Mouse (Mus musculus) hindbrain, embryonic 13.5 days (tissue): ENCODE data around the gene Ube3c. TPM values are rescaled to one million over a fixed set of nuclear protein-coding genes. Genes with fewer than 3 reads are reported as not detected.
"Not testable (repeated sequence)": the region's sequence is repeated elsewhere in the genome, so short reads cannot be mapped to it uniquely, and the experiment has no call there.

Experiments
- ATAC-seq: fragments of 200-750 bp; cut with Nextera tagmentation; 2 replicates; pipeline ENCODE4 v1.8.0; 2017; ENCODE audit warnings: moderate TSS enrichment; ENCODE audit not compliant: low FRiP score
- H3K27ac ChIP-seq: fragments of 300-500 bp; sonication (generic); 2 replicates; pipeline ENCODE4 v1.5.1; 2015; ENCODE audit warnings: inconsistent platforms, mild to moderate bottlenecking, moderate library complexity
- H3K27me3 ChIP-seq: fragments of 300-500 bp; sonication (generic); 2 replicates; pipeline ENCODE4 v1.6.1; 2015; ENCODE audit warnings: mild to moderate bottlenecking, inconsistent platforms
- H3K36me3 ChIP-seq: fragments of 300-500 bp; sonication (generic); 2 replicates; pipeline ENCODE4 v1.6.1; 2015; ENCODE audit warnings: mild to moderate bottlenecking, inconsistent platforms
- H3K4me1 ChIP-seq: fragments of 300-500 bp; sonication (generic); replicated peaks from 2 replicates; pipeline ENCODE4 v1.6.1; 2015; ENCODE audit warnings: inconsistent platforms
- H3K4me2 ChIP-seq: fragments of 300-500 bp; sonication (generic); 2 replicates; pipeline ENCODE4 v1.6.1; 2015; ENCODE audit warnings: inconsistent platforms, mild to moderate bottlenecking, moderate library complexity
- H3K4me3 ChIP-seq: fragments of 300-500 bp; sonication (generic); 2 replicates; pipeline ENCODE4 v1.5.1; 2015; ENCODE audit warnings: mild to moderate bottlenecking, inconsistent platforms
- H3K9ac ChIP-seq: fragments of 300-500 bp; sonication (generic); 2 replicates; pipeline ENCODE4 v1.6.1; 2015; ENCODE audit warnings: mild to moderate bottlenecking, inconsistent platforms
- H3K9me3 ChIP-seq: fragments of 300-500 bp; sonication (generic); 2 replicates; pipeline ENCODE4 v1.6.1; 2016; ENCODE audit warnings: inconsistent platforms
- WGBS: fragments of 180-500 bp; shearing (Covaris S2); methylation state at CpG from one replicate; pipeline ENCODE4 v1.1.7; 2015; 5-methylcytosine and 5-hydroxymethylcytosine counted together
- polyA plus RNA-seq: library from polyadenylated mRNA; unstranded; fragments of >200 nt; fragmentation: Nextera tagmentation; extraction: Ambion mirVana; gene quantifications from 2 replicates; pipeline ENCODE4 v1.2.1, GENCODE M21; 2015

The Ube3c gene
- 24.9 and 27.8 TPM in 2 replicates for polyA plus RNA-seq

GRCm38 (mm10) chr5:29568848-29569377 is at the start of gene Ube3c:
TSS of gene Ube3c (plus strand) at chr5:29569242.
- ATAC-seq = peak; percentile 97
- peak within 1 kb of the TSS; percentile 90 for H3K9ac ChIP-seq
- H3K4me3 ChIP-seq = peak within 1 kb of the TSS; percentile 90
- H3K27me3 ChIP-seq = 0 out of 2 replicates have a peak, but pooled peaks cover 3% of the 10 kb centered on the region
- H3K4me1 ChIP-seq = peaks cover 21% of the 10 kb centered on the region
- H3K4me2 ChIP-seq = peak within 1 kb of the TSS; percentile 96
- no peaks in the 10 kb centered on the region for H3K9me3 ChIP-seq
- no peaks in the 10 kb centered on the region for H3K36me3 ChIP-seq
- peak within 1 kb of the TSS; percentile 94 for H3K27ac ChIP-seq
- under 1% methylated on average over 65 of the region's 72 CpGs for WGBS

- no peak for ATAC-seq
These were observed 8.9 kb upstream of the Ube3c start for GRCm38 (mm10) chr5:29560111-29560510.

GRCm38 (mm10) chr5:29560667-29561066 is 8.4 kb upstream of the Ube3c start:
- no peak for ATAC-seq
- WGBS = 92% methylated on average over 2 of the region's 2 CpGs

More at GRCm38 (mm10) chr5:29560111-29560510, 8.9 kb upstream of the Ube3c start:
- no peaks in the 10 kb centered on the region for H3K9me3 ChIP-seq
- H3K4me3 ChIP-seq = no peak overlapping the region
- H3K36me3 ChIP-seq = no peaks in the 10 kb centered on the region
- no peak overlapping the region for H3K9ac ChIP-seq
- 88% methylated on average over 5 of the region's 5 CpGs for WGBS
- H3K27ac ChIP-seq = no peak overlapping the region
- no peaks in the 10 kb centered on the region for H3K4me1 ChIP-seq
- H3K4me2 ChIP-seq = no peak overlapping the region
- no peaks in the 10 kb centered on the region for H3K27me3 ChIP-seq

GRCm38 (mm10) chr5:29569378-29570280 is 587 bp downstream of the Ube3c start:
- Histone ChIP-seq H3K4me1 (peaks cover 21% of the 10 kb centered on the region), H3K9me3 (no peaks in the 10 kb centered on the region), H3K36me3 (no peaks in the 10 kb centered on the region), H3K4me2 (peak overlapping the region; percentile 96), H3K27me3 (0 out of 2 replicates have a peak, but pooled peaks cover 3% of the 10 kb centered on the region), H3K4me3 (peak overlapping the region; percentile 90), H3K9ac (peak overlapping the region; percentile 90), H3K27ac (peak overlapping the region; percentile 94)
- ATAC-seq = peak; percentile 77
- 3% methylated on average over 59 of the region's 67 CpGs for WGBS

More at GRCm38 (mm10) chr5:29560667-29561066, 8.4 kb upstream of the Ube3c start:
- H3K27ac ChIP-seq = no peak overlapping the region
- no peak overlapping the region for H3K9ac ChIP-seq
- H3K36me3 ChIP-seq = no peaks in the 10 kb centered on the region
- H3K4me3 ChIP-seq = no peak overlapping the region
- H3K4me2 ChIP-seq = no peak overlapping the region
- H3K27me3 ChIP-seq = no peaks in the 10 kb centered on the region
- no peaks in the 10 kb centered on the region for H3K4me1 ChIP-seq
- no peaks in the 10 kb centered on the region for H3K9me3 ChIP-seq

- ATAC-seq, H3K4me2 ChIP-seq, H3K9me3 ChIP-seq, H3K4me3 ChIP-seq, H3K27ac ChIP-seq, H3K36me3 ChIP-seq, H3K27me3 ChIP-seq, H3K9ac ChIP-seq: not testable (repeated sequence)
- 83% methylated on average over 11 of the region's 11 CpGs for WGBS
- peaks cover 25% of the 10 kb centered on the region for H3K4me1 ChIP-seq
These were observed 5.2 kb downstream of the Ube3c start for GRCm38 (mm10) chr5:29574286-29574685.

GRCm38 (mm10) chr5:29575085-29575484 is 6.0 kb downstream of the Ube3c start:
- WGBS = 67% methylated on average over 2 of the region's 2 CpGs
- Histone ChIP-seq H3K9ac (no peak overlapping the region), H3K27me3 (no peaks in the 10 kb centered on the region), H3K4me2 (no peak overlapping the region), H3K27ac (no peak overlapping the region), H3K36me3 (no peaks in the 10 kb centered on the region), H3K9me3 (no peaks in the 10 kb centered on the region), H3K4me1 (peaks cover 22% of the 10 kb centered on the region), H3K4me3 (no peak overlapping the region)
- no peak for ATAC-seq

GRCm38 (mm10) chr5:29577795-29578631 is 9.0 kb downstream of the Ube3c start:
- 97% methylated on average over 4 of the region's 4 CpGs for WGBS
- Histone ChIP-seq H3K36me3 (no peaks in the 10 kb centered on the region; the same call in 1 of the 2 replicates), H3K4me2 (no peak overlapping the region), H3K9ac (no peak overlapping the region), H3K27ac (no peak overlapping the region), H3K4me3 (no peak overlapping the region), H3K27me3 (no peaks in the 10 kb centered on the region), H3K9me3 (no peaks in the 10 kb centered on the region), H3K4me1 (0 out of 2 replicates have a peak, but pooled peaks cover 5% of the 10 kb centered on the region)
- no peak for ATAC-seq

- H3K36me3 ChIP-seq = peaks cover 6% of the 10 kb centered on the region
- H3K27me3 ChIP-seq = no peaks in the 10 kb centered on the region
- peak overlapping the region; percentile 44 for H3K27ac ChIP-seq
- no peaks in the 10 kb centered on the region for H3K9me3 ChIP-seq
- H3K4me1 ChIP-seq = peaks cover 9% of the 10 kb centered on the region
- H3K4me3 ChIP-seq = no peak overlapping the region
- WGBS = 94% methylated on average over 2 of the region's 2 CpGs
- ATAC-seq = no peak
- H3K9ac ChIP-seq = no peak overlapping the region
- H3K4me2 ChIP-seq = no peak overlapping the region
These were observed 15.0 kb downstream of the Ube3c start for GRCm38 (mm10) chr5:29583880-29584595.

- H3K4me2 ChIP-seq, H3K9ac ChIP-seq, H3K9me3 ChIP-seq, H3K4me3 ChIP-seq, H3K4me1 ChIP-seq, H3K27ac ChIP-seq, H3K27me3 ChIP-seq, ATAC-seq: not testable (repeated sequence)
- peaks cover 76% of the 10 kb centered on the region for H3K36me3 ChIP-seq
- 97% methylated on average over 7 of the region's 7 CpGs for WGBS
These were observed 23.1 kb downstream of the Ube3c start for GRCm38 (mm10) chr5:29592161-29592560.

- no peaks in the 10 kb centered on the region for H3K9me3 ChIP-seq
- no peak overlapping the region for H3K4me2 ChIP-seq
- no peak overlapping the region for H3K4me3 ChIP-seq
- H3K27ac ChIP-seq = no peak overlapping the region
- WGBS = 53% methylated on average over 2 of the region's 2 CpGs
- no peaks in the 10 kb centered on the region for H3K27me3 ChIP-seq
- no peak for ATAC-seq
- peaks cover 76% of the 10 kb centered on the region for H3K36me3 ChIP-seq
- H3K9ac ChIP-seq = no peak overlapping the region
- H3K4me1 ChIP-seq = no peaks in the 10 kb centered on the region
These were observed 37.5 kb downstream of the Ube3c start for GRCm38 (mm10) chr5:29606546-29606945.

- Histone ChIP-seq H3K36me3 (peaks cover 33% of the 10 kb centered on the region), H3K4me2 (no peak overlapping the region), H3K4me3 (no peak overlapping the region), H3K9ac (no peak overlapping the region), H3K27ac (no peak overlapping the region), H3K4me1 (no peaks in the 10 kb centered on the region), H3K27me3 (no peaks in the 10 kb centered on the region), H3K9me3 (no peaks in the 10 kb centered on the region)
- ATAC-seq = no peak
- 93% methylated on average over 10 of the region's 10 CpGs for WGBS
These were observed 56.6 kb downstream of the Ube3c start for GRCm38 (mm10) chr5:29625610-29626009.
